Mouse (Mus musculus) embryonic stem cell, embryonic (primary cell): ENCODE measurements around the gene Gm45015.
"Not testable (repeated sequence)": the region's sequence is repeated elsewhere in the genome, so short reads cannot be mapped to it uniquely, and the experiment has no call there.

ENCODE experiments used
- CTCF ChIA-PET, 4 experiments: fragments of 300-600 bp in 2 of 4; fragments of 350-600 bp in 2 of 4; sonication (Branson Sonifier 250); formaldehyde crosslinking; loops; one replicate each; lab custom pipeline; 2022; ENCODE audit warnings: inconsistent platforms in 2 of 4; lab: Charles Lee
- POLR2A ChIA-PET, 4 experiments: fragments of 300-600 bp in 2 of 4; fragments of 350-600 bp in 2 of 4; sonication (Branson Sonifier 250); formaldehyde crosslinking; loops; one replicate each; lab custom pipeline; 2022; ENCODE audit warnings: antibody characterized with exemption in 4 of 4, inconsistent platforms in 1 of 4; lab: Charles Lee

The Gm45015 gene

DNA sequence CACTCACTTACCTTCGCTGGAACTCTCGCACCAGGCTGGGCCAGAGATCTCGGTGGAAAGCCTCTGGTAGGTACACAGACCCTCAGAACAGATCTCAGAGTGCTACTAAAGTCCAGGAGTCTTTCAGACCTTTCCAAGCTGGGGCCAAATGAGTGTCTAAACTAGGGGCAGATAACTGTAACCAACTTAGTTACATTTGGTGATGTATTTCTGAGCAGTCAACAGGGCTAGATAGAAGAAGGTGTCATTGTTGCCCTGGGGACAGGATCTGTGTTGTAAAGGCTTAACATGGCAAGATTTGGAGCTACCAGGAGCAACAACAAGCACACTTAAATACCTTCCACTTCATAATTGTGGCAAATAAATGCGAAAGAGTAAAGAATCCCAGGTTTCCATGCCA, at the start of gene Gm45015:
Gene Gm45015, minus strand, starts transcription at position 101 of the 400 bp plus-strand sequence.
- POLR2A ChIA-PET: no interaction called here

DNA sequence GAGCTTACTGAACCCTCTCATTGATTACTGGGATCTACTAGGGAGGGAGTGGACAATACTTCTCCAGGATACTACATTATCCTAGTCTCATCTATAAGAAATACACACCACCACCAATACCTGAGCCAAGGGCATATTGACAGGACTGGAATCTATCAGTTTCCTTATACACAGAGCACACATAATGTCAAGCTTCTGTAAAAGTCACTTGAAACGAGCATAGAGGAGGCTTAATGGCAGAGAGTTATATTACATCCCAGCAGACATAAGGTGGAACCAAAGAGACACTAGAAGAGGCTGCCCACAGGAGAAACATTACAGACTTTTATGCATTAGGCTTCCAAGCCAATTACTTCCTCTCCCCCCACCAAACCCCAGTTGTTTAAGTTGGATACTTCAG, 48.3 kb upstream of the Gm45015 start:
- ChIA-PET POLR2A (no interaction called here), CTCF (no interaction called here)

More for the DNA sequence above, at the start of gene Gm45015:
- CTCF ChIA-PET: no interaction called here

GRCm38 (mm10) chrX:73384419-73384818, 47.8 kb upstream of the Gm45015 start:
- ChIA-PET CTCF (no interaction called here), POLR2A (no interaction called here)

GRCm38 (mm10) chrX:73363291-73363690, 26.7 kb upstream of the Gm45015 start:
- CTCF ChIA-PET: no interaction called here
- POLR2A ChIA-PET: interaction anchor here in 1 of 4 experiments (0.7 kb wide), 1 partner anchor 891 kb away, joined by 3 read pairs; the partner anchor contains the start of gene Emd

- CTCF ChIA-PET: no interaction called here
- POLR2A ChIA-PET: no interaction called here
These were observed 20.1 kb upstream of the Gm45015 start for GRCm38 (mm10) chrX:73356719-73357118.

DNA sequence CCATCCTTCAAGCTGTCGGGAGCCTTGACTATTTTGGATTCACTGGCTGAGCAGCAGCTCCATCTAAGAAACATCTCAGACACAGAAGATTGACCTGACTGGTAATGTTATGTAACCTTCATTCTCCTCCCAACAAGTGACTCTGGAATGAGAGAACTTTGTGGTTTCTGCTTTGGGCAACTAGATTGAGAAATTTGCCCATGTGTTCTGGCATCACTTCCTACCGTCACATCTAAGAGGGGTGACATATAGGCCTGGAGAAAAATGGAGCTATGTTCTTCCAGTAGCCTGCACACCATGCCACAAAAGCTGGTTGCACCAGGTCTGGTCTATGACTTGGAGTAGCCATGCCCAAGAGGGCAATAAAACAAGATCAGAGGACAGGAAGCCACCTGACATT, 19.5 kb upstream of the Gm45015 start:
- POLR2A ChIA-PET: no interaction called here
- CTCF ChIA-PET: no interaction called here

DNA sequence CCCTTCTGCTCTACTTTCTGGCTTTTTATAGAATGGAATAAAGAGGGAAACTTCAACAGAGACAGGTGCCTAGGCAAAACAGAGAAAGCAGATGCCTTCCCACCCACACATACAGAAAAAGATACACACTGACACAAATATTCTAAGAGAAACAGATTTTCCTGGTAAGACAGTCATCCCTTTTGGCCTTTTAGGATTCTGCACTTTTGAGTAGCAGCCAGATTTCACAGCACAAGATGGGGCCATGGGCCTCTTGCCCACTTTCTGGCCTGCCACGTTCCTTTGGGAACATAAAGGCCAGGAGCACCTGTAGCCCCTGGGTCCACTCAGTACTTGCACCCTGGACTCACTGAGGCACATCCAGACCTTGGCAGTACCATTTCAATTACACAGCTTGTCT, 7.7 kb upstream of the Gm45015 start:
- ChIA-PET POLR2A (no interaction called here), CTCF (no interaction called here)

- CTCF ChIA-PET: no interaction called here
- POLR2A ChIA-PET: interaction anchor here in 1 of 4 experiments (0.9 to 1.0 kb wide), 2 partner anchors 58 to 152 kb away, joined by 4 read pairs; partner anchors contain the start of gene Xlr3b
These were observed 7.2 kb upstream of the Gm45015 start for GRCm38 (mm10) chrX:73343802-73344201.

DNA sequence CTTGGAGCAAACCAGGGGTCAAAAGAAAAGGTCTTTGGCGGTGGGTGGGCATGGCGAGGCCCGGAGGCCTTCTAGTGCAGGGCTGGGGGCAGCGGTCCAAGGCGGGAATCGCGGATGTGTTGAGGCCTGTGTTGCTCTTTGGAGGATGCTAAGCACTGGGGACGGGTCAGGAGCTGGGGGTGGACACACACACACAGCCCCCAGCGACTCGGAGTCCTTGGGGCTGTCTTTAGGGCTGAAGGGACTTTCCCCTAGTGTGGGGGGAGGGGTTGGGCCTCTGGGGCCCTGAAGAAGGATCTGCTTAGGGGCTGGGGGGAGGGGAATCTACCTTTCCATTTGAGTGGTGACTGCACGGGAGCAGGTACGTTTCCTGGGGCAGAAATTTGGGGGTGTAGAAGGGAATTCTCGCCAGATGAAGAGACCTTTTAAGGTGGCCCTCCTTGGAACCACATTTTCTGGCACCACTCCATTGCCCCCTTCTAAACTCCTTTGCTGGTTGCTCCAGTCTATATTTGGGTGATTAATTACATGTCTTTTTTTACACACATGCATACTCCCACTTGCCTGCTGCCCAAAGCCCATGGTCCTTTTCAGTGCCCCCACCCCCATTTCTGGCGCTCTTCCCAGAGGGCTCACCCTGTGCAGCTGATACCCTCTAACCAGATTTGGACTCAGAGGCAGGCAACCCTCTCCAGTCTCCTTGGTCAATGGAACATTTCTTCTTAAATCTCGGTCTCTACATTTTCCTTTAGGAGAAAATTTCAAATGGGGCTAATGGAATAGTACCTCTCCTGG, 6.5 kb upstream of the Gm45015 start:
- ChIA-PET CTCF (no interaction called here), POLR2A (interaction anchor here in 1 of 4 experiments (0.9 to 1.6 kb wide), 3 partner anchors 59 to 151 kb away, joined by 4 read pairs; partner anchors contain the start of genes F8a and Xlr3b)

- ChIA-PET POLR2A (interaction anchor here in 1 of 4 experiments (1.6 kb wide), 1 partner anchor 114 kb away, joined by 4 read pairs; the partner anchor contains the start of gene F8a), CTCF (no interaction called here)
These were observed 5.8 kb upstream of the Gm45015 start, which contains the start of gene Zfp275 for GRCm38 (mm10) chrX:73342483-73342895. TSS of gene Zfp275 (plus strand) at chrX:73342621.

GRCm38 (mm10) chrX:73342068-73342467, 5.4 kb upstream of the Gm45015 start:
- ChIA-PET POLR2A (interaction anchor here in 1 of 4 experiments (1.6 kb wide), 1 partner anchor 114 kb away, joined by 4 read pairs; the partner anchor contains the start of gene F8a), CTCF (no interaction called here)

GRCm38 (mm10) chrX:73341473-73341872, 4.8 kb upstream of the Gm45015 start:
- CTCF ChIA-PET: no interaction called here
- POLR2A ChIA-PET: no interaction called here

DNA sequence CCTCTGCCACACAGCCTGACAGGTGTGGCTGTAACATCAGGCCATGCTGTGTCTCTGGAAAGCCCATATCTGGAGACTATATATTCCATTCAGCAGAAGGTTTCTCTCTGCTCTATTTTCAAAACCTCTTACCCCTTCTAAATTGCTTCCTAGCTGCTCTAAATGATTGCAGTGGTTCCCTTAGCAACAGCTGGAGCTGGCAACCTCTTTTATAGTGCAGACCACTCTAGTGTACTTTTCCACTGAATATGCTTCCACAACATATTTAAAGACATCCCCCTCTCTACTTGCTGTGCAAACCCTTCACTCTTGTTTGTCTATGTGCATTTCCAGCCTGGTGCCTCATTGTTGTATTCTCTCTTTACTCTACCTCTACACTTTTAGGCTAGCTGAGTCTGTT, 3.1 kb downstream of the Gm45015 start:
- CTCF ChIA-PET: no interaction called here
- POLR2A ChIA-PET: no interaction called here

- POLR2A ChIA-PET: no interaction called here
- CTCF ChIA-PET: interaction anchor here in 2 of 4 experiments (0.7 kb wide), 2 partner anchors 15 to 106 kb away, joined by 3 read pairs; no protein-coding TSS in a partner anchor
These were observed 9.4 kb downstream of the Gm45015 start for GRCm38 (mm10) chrX:73327215-73327614.

DNA sequence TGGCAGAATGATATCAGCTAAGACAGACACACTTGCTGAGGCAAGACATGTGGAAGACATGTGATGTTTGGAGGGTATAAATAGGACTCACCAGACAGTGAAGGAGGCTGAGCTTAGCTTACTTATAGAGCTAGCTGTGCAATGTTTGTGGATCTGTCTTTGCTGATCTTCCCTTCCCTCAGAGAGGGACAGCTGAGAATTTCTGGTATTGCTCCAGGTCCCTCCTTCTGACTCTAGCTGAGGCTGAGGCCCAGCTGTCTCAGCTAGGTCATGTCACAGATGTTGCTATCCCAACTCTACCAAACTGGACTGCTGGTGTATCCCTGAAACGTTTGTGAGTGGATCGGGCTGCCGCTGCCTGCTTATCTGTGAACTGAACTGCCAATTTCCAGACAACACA, 15.6 kb downstream of the Gm45015 start:
- POLR2A ChIA-PET: interaction anchor here in 1 of 4 experiments (0.6 kb wide), 1 partner anchor 11 kb away, joined by 3 read pairs; no protein-coding TSS in a partner anchor
- CTCF ChIA-PET: no interaction called here

GRCm38 (mm10) chrX:73312522-73312921, 24.1 kb downstream of the Gm45015 start:
- CTCF ChIA-PET: interaction anchor here in 1 of 4 experiments (0.6 kb wide), 1 partner anchor 14 kb away, joined by 3 read pairs; no protein-coding TSS in a partner anchor
- POLR2A ChIA-PET: no interaction called here

DNA sequence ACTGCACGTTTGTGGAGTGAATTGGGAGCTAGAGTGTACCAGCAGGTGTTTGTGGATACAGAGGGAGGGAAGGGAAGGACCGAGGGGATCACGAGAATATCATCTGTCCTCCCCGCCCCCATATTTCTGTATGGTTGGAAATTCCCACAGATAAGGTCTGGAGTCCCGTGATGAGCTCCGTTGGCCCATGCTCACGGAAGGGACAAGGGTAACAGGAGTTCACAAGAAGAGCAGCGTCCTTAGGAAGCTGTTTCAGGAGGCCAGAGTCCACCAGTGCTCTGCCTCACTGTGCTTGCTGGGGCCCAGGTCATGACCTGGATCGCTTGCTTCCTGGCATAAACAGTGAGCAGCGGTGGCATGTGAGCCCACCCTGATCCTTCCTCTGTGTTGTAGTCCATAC, 40.9 kb downstream of the Gm45015 start:
- CTCF ChIA-PET, POLR2A ChIA-PET: not testable (repeated sequence)

GRCm38 (mm10) chrX:73292876-73293275, 43.8 kb downstream of the Gm45015 start, which contains the start of the genes Xlr5a and Xlr5c:
TSS of gene Xlr5a (minus strand) at chrX:73292976.
TSS of gene Xlr5c (minus strand) at chrX:73292976.
- CTCF ChIA-PET, POLR2A ChIA-PET: not testable (repeated sequence)
